Mouse (Mus musculus): ENCODE data around the gene Arsg.

GRCm38 (mm10) chr11:109544432-109544831, 71.3 kb downstream of the Arsg start:
- TF ChIP-seq MYOG (IDR thresholded peaks at IDR 0.05; ENCODE audit: control insufficient read depth in 1 of 3, insufficient read depth in 1 of 3, insufficient read length in 2 of 3, low read depth in 2 of 3) (no peak), POLR2A (IDR thresholded peaks at IDR 0.05; ENCODE audit: insufficient read length, low read depth) (no peak), POLR2AphosphoS2 (IDR thresholded peaks at IDR 0.05; ENCODE audit: insufficient read length, low read depth) (no peak), USF1 (IDR thresholded peaks at IDR 0.05; ENCODE audit: low read depth) (no peak), TCF12 (IDR thresholded peaks at IDR 0.05; ENCODE audit: insufficient read depth, poor library complexity, severe bottlenecking) (no peak), E2F4 (IDR thresholded peaks at IDR 0.05; ENCODE audit: insufficient read depth) (no peak), MAX (IDR thresholded peaks at IDR 0.05; ENCODE audit: low read depth) (no peak), TCF3 (IDR thresholded peaks at IDR 0.05; ENCODE audit: insufficient read length, low read depth) (no peak), CEBPB (IDR thresholded peaks at IDR 0.05; ENCODE audit: insufficient read depth, poor library complexity, severe bottlenecking) (no peak)
